Mouse (Mus musculus): ENCODE measurements around the gene Mcm10.

DNA sequence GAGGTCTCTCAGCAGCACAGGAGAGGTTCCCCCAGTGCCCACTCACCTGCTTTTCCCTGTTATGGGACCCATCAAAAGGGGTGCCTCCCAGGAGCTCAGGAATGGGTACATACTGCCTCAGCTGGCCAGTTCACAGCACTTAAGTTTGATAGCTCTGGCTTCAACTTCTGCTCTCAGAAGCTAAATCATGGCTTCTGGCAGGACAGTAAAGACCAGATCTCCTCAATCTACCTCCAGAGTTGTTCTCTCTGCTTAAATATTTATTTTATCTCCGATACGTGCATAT is 30.8 kb upstream of the Mcm10 start:
- TF ChIP-seq ZC3H11A (IDR thresholded peaks at IDR 0.05; ENCODE audit: borderline replicate concordance, low read depth, low read length): no peak
- TF ChIP-seq CHD2 (IDR thresholded peaks at IDR 0.05; ENCODE audit: low read depth, low read length): no peak
- TF ChIP-seq HCFC1 (IDR thresholded peaks at IDR 0.05; ENCODE audit: borderline replicate concordance, insufficient read depth, low read length): no peak
- TF ChIP-seq MAFK (IDR thresholded peaks at IDR 0.05; ENCODE audit: insufficient read depth, low read depth, low read length): no peak

Measured in ES-E14 (cell line).